Mouse (Mus musculus): Measurements from ENCODE around the gene Jmjd8. TPM values are rescaled to one million over a fixed set of nuclear protein-coding genes. Genes with fewer than 3 reads are reported as not detected.

Jmjd8 gene
- total RNA-seq, 2 experiments from 2014 or later: 12.0 to 19.5 TPM

GRCm38 (mm10) chr17:25831451-25832281 is 3.0 kb downstream of the Jmjd8 start:
- no peak for ATAC-seq (replicated peaks; ENCODE audit: poor library complexity)

- peak; percentile 71 for ATAC-seq (replicated peaks; ENCODE audit: poor library complexity)
Measured at GRCm38 (mm10) chr17:25832436-25833290, 4.0 kb downstream of the Jmjd8 start.

GRCm38 (mm10) chr17:25833291-25833663 is 4.6 kb downstream of the Jmjd8 start, which contains the start of gene Stub1:
Stub1 (minus strand) TSS chr17:25833404.
- peak; percentile 38 for ATAC-seq (replicated peaks; ENCODE audit: poor library complexity)

GRCm38 (mm10) chr17:25833961-25834594 is 5.4 kb downstream of the Jmjd8 start:
- ATAC-seq (replicated peaks; ENCODE audit: poor library complexity): no peak

GRCm38 (mm10) chr17:25834595-25835222 is 6.0 kb downstream of the Jmjd8 start:
- no peak for ATAC-seq (replicated peaks; ENCODE audit: poor library complexity)

- ATAC-seq (replicated peaks; ENCODE audit: poor library complexity): no peak
Measured at GRCm38 (mm10) chr17:25835301-25835700, 6.6 kb downstream of the Jmjd8 start.

- ATAC-seq (replicated peaks; ENCODE audit: poor library complexity): no peak
Measured at GRCm38 (mm10) chr17:25835816-25836215, 7.1 kb downstream of the Jmjd8 start.

GRCm38 (mm10) chr17:25836397-25837075 is 7.9 kb downstream of the Jmjd8 start:
- ATAC-seq (replicated peaks; ENCODE audit: poor library complexity): no peak

- ATAC-seq (replicated peaks; ENCODE audit: poor library complexity): peak; percentile 48
Measured at GRCm38 (mm10) chr17:25837076-25837410, 8.4 kb downstream of the Jmjd8 start, which contains the start of gene Rhbdl1. Rhbdl1 (minus strand) TSS chr17:25837295.

- ATAC-seq (replicated peaks; ENCODE audit: poor library complexity): no peak
Measured at GRCm38 (mm10) chr17:25837533-25837932, 8.9 kb downstream of the Jmjd8 start.

GRCm38 (mm10) chr17:25838904-25839303 is 10.2 kb downstream of the Jmjd8 start:
- ATAC-seq (replicated peaks; ENCODE audit: poor library complexity): no peak

- ATAC-seq (replicated peaks; ENCODE audit: poor library complexity): no peak
Measured at GRCm38 (mm10) chr17:25839455-25840235, 11.0 kb downstream of the Jmjd8 start.

- no peak for ATAC-seq (replicated peaks; ENCODE audit: poor library complexity)
Measured at GRCm38 (mm10) chr17:25840519-25840918, 11.9 kb downstream of the Jmjd8 start.

GRCm38 (mm10) chr17:25841117-25841880 is 12.6 kb downstream of the Jmjd8 start, which contains the start of gene Gm20683:
Gm20683 (minus strand) TSS chr17:25841763.
- ATAC-seq (replicated peaks; ENCODE audit: poor library complexity): no peak

- ATAC-seq (replicated peaks; ENCODE audit: poor library complexity): no peak
Measured at GRCm38 (mm10) chr17:25842509-25842908, 13.8 kb downstream of the Jmjd8 start.

- ATAC-seq (replicated peaks; ENCODE audit: poor library complexity): no peak
Measured at GRCm38 (mm10) chr17:25843122-25843521, 14.5 kb downstream of the Jmjd8 start.

- ATAC-seq (replicated peaks; ENCODE audit: poor library complexity): peak; percentile 8; the same call in 1 of the 2 replicates
Measured at GRCm38 (mm10) chr17:25843636-25844395, 15.1 kb downstream of the Jmjd8 start.

- ATAC-seq (replicated peaks; ENCODE audit: poor library complexity): peak; percentile 97
Measured at GRCm38 (mm10) chr17:25844396-25844901, 15.8 kb downstream of the Jmjd8 start, which contains the start of gene Rhot2. Rhot2 (minus strand) TSS chr17:25844851.

Data from megakaryocyte progenitor cell, adult 5-6 weeks (primary cell).